Mouse (Mus musculus): ENCODE measurements at regions not wholly inside any gene's neighbourhood (a gene's known extent, or its start where the extent isn't known, plus 50 kb on each side); places are given as distances from the start of the nearest gene placed in this dataset.

GRCm38 (mm10) chr11:38191437-38191836 is 955.7 kb upstream of the Tenm2 start:
- in situ Hi-C loops (cut with MboI; ENCODE audit: low sequenced_read_pairs in 2 of 2, unreplicated experiment in 2 of 2): no loop called here
- DNase-seq (ENCODE audit: low read depth, low spot score): no peak
- H3K9me3 ChIP-seq (ENCODE audit: control insufficient read depth, insufficient read depth, low read depth, low read length): no peaks in the 10 kb centered on the region
- H3K36me3 ChIP-seq (ENCODE audit: control insufficient read depth, insufficient read depth, low read length, poor library complexity, severe bottlenecking): no peaks in the 10 kb centered on the region
- no peak overlapping the region for H3K27ac ChIP-seq (ENCODE audit: insufficient read depth, low read depth, low read length, poor library complexity, severe bottlenecking)
- no peak for TF ChIP-seq CHD2 (IDR thresholded peaks at IDR 0.05; ENCODE audit: low read depth, low read length)
- no peak for TF ChIP-seq ZC3H11A (IDR thresholded peaks at IDR 0.05; ENCODE audit: borderline replicate concordance, low read depth, low read length)
- TF ChIP-seq MAFK (IDR thresholded peaks at IDR 0.05; ENCODE audit: insufficient read depth, low read depth, low read length): no peak
- TF ChIP-seq ZNF384 (IDR thresholded peaks at IDR 0.05; ENCODE audit: low read depth, low read length): no peak
- TF ChIP-seq HCFC1 (IDR thresholded peaks at IDR 0.05; ENCODE audit: borderline replicate concordance, insufficient read depth, low read length): no peak
- no peaks in the 10 kb centered on the region for H3K4me1 ChIP-seq (ENCODE audit: control insufficient read depth in 2 of 2, insufficient read depth in 2 of 2, low read length in 2 of 2, poor library complexity in 1 of 2)
- no peak overlapping the region for H3K4me3 ChIP-seq (ENCODE audit: insufficient read depth in 1 of 2, low read depth in 1 of 2, low read length in 2 of 2, poor library complexity in 1 of 2, severe bottlenecking in 1 of 2)
- no peak overlapping the region for H3K9ac ChIP-seq (ENCODE audit: insufficient read depth, low read depth, low read length, poor library complexity, severe bottlenecking)

- no peaks in the 10 kb centered on the region for H3K36me3 ChIP-seq (ENCODE audit: control insufficient read depth, insufficient read depth, low read length, poor library complexity, severe bottlenecking)
- no peaks in the 10 kb centered on the region for H3K9me3 ChIP-seq (ENCODE audit: control insufficient read depth, insufficient read depth, low read depth, low read length)
- H3K4me1 ChIP-seq (ENCODE audit: control insufficient read depth in 2 of 2, insufficient read depth in 2 of 2, low read length in 2 of 2, poor library complexity in 1 of 2): no peaks in the 10 kb centered on the region
- in situ Hi-C loops (cut with MboI; ENCODE audit: low sequenced_read_pairs in 2 of 2, unreplicated experiment in 2 of 2): no loop called here
- DNase-seq (ENCODE audit: low read depth, low spot score): no peak
- no peak overlapping the region for H3K4me3 ChIP-seq (ENCODE audit: insufficient read depth in 1 of 2, low read depth in 1 of 2, low read length in 2 of 2, poor library complexity in 1 of 2, severe bottlenecking in 1 of 2)
- no peak overlapping the region for H3K27ac ChIP-seq (ENCODE audit: insufficient read depth, low read depth, low read length, poor library complexity, severe bottlenecking)
- TF ChIP-seq MAFK (IDR thresholded peaks at IDR 0.05; ENCODE audit: insufficient read depth, low read depth, low read length) (no peak), ZC3H11A (IDR thresholded peaks at IDR 0.05; ENCODE audit: borderline replicate concordance, low read depth, low read length) (no peak), ZNF384 (IDR thresholded peaks at IDR 0.05; ENCODE audit: low read depth, low read length) (no peak), HCFC1 (IDR thresholded peaks at IDR 0.05; ENCODE audit: borderline replicate concordance, insufficient read depth, low read length) (no peak), CHD2 (IDR thresholded peaks at IDR 0.05; ENCODE audit: low read depth, low read length) (no peak)
- H3K9ac ChIP-seq (ENCODE audit: insufficient read depth, low read depth, low read length, poor library complexity, severe bottlenecking): no peak overlapping the region
Measured at GRCm38 (mm10) chr11:38170721-38171120, 935.0 kb upstream of the Tenm2 start.

- TF ChIP-seq MAFK (IDR thresholded peaks at IDR 0.05; ENCODE audit: insufficient read depth, low read depth, low read length) (no peak), ZNF384 (IDR thresholded peaks at IDR 0.05; ENCODE audit: low read depth, low read length) (no peak), CHD2 (IDR thresholded peaks at IDR 0.05; ENCODE audit: low read depth, low read length) (no peak), HCFC1 (IDR thresholded peaks at IDR 0.05; ENCODE audit: borderline replicate concordance, insufficient read depth, low read length) (no peak), ZC3H11A (IDR thresholded peaks at IDR 0.05; ENCODE audit: borderline replicate concordance, low read depth, low read length) (no peak)
- no peak overlapping the region for H3K27ac ChIP-seq (ENCODE audit: insufficient read depth, low read depth, low read length, poor library complexity, severe bottlenecking)
- no peak overlapping the region for H3K4me3 ChIP-seq (ENCODE audit: insufficient read depth in 1 of 2, low read depth in 1 of 2, low read length in 2 of 2, poor library complexity in 1 of 2, severe bottlenecking in 1 of 2)
- in situ Hi-C loops (cut with MboI; ENCODE audit: low sequenced_read_pairs in 2 of 2, unreplicated experiment in 2 of 2): no loop called here
- DNase-seq (ENCODE audit: low read depth, low spot score): no peak
- no peaks in the 10 kb centered on the region for H3K9me3 ChIP-seq (ENCODE audit: control insufficient read depth, insufficient read depth, low read depth, low read length)
- H3K4me1 ChIP-seq (ENCODE audit: control insufficient read depth in 2 of 2, insufficient read depth in 2 of 2, low read length in 2 of 2, poor library complexity in 1 of 2): no peaks in the 10 kb centered on the region
- no peaks in the 10 kb centered on the region for H3K36me3 ChIP-seq (ENCODE audit: control insufficient read depth, insufficient read depth, low read length, poor library complexity, severe bottlenecking)
- H3K9ac ChIP-seq (ENCODE audit: insufficient read depth, low read depth, low read length, poor library complexity, severe bottlenecking): no peak overlapping the region
Measured at GRCm38 (mm10) chr11:38158310-38158709, 922.5 kb upstream of the Tenm2 start.

GRCm38 (mm10) chr11:38156944-38157343 is 921.2 kb upstream of the Tenm2 start:
- H3K27ac ChIP-seq (ENCODE audit: insufficient read depth, low read depth, low read length, poor library complexity, severe bottlenecking): no peak overlapping the region
- no peak overlapping the region for H3K4me3 ChIP-seq (ENCODE audit: insufficient read depth in 1 of 2, low read depth in 1 of 2, low read length in 2 of 2, poor library complexity in 1 of 2, severe bottlenecking in 1 of 2)
- no peak overlapping the region for H3K9ac ChIP-seq (ENCODE audit: insufficient read depth, low read depth, low read length, poor library complexity, severe bottlenecking)
- no peaks in the 10 kb centered on the region for H3K4me1 ChIP-seq (ENCODE audit: control insufficient read depth in 2 of 2, insufficient read depth in 2 of 2, low read length in 2 of 2, poor library complexity in 1 of 2)
- H3K9me3 ChIP-seq (ENCODE audit: control insufficient read depth, insufficient read depth, low read depth, low read length): no peaks in the 10 kb centered on the region
- in situ Hi-C loops (cut with MboI; ENCODE audit: low sequenced_read_pairs in 2 of 2, unreplicated experiment in 2 of 2): no loop called here
- H3K36me3 ChIP-seq (ENCODE audit: control insufficient read depth, insufficient read depth, low read length, poor library complexity, severe bottlenecking): no peaks in the 10 kb centered on the region
- TF ChIP-seq HCFC1 (IDR thresholded peaks at IDR 0.05; ENCODE audit: borderline replicate concordance, insufficient read depth, low read length) (no peak), MAFK (IDR thresholded peaks at IDR 0.05; ENCODE audit: insufficient read depth, low read depth, low read length) (no peak), ZC3H11A (IDR thresholded peaks at IDR 0.05; ENCODE audit: borderline replicate concordance, low read depth, low read length) (no peak), CHD2 (IDR thresholded peaks at IDR 0.05; ENCODE audit: low read depth, low read length) (no peak)
- DNase-seq (ENCODE audit: low read depth, low spot score): no peak

GRCm38 (mm10) chr11:38155706-38156105 is 919.9 kb upstream of the Tenm2 start:
- Histone ChIP-seq H3K27ac (ENCODE audit: insufficient read depth, low read depth, low read length, poor library complexity, severe bottlenecking) (no peak overlapping the region), H3K4me1 (ENCODE audit: control insufficient read depth in 2 of 2, insufficient read depth in 2 of 2, low read length in 2 of 2, poor library complexity in 1 of 2) (no peaks in the 10 kb centered on the region), H3K9me3 (ENCODE audit: control insufficient read depth, insufficient read depth, low read depth, low read length) (no peaks in the 10 kb centered on the region), H3K36me3 (ENCODE audit: control insufficient read depth, insufficient read depth, low read length, poor library complexity, severe bottlenecking) (no peaks in the 10 kb centered on the region), H3K9ac (ENCODE audit: insufficient read depth, low read depth, low read length, poor library complexity, severe bottlenecking) (no peak overlapping the region), H3K4me3 (ENCODE audit: insufficient read depth in 1 of 2, low read depth in 1 of 2, low read length in 2 of 2, poor library complexity in 1 of 2, severe bottlenecking in 1 of 2) (no peak overlapping the region)
- in situ Hi-C loops (cut with MboI; ENCODE audit: low sequenced_read_pairs in 2 of 2, unreplicated experiment in 2 of 2): no loop called here
- TF ChIP-seq ZC3H11A (IDR thresholded peaks at IDR 0.05; ENCODE audit: borderline replicate concordance, low read depth, low read length) (no peak), HCFC1 (IDR thresholded peaks at IDR 0.05; ENCODE audit: borderline replicate concordance, insufficient read depth, low read length) (no peak), ZNF384 (IDR thresholded peaks at IDR 0.05; ENCODE audit: low read depth, low read length) (no peak), CHD2 (IDR thresholded peaks at IDR 0.05; ENCODE audit: low read depth, low read length) (no peak), MAFK (IDR thresholded peaks at IDR 0.05; ENCODE audit: insufficient read depth, low read depth, low read length) (no peak)
- no peak for DNase-seq (ENCODE audit: low read depth, low spot score)

All from ES-E14 (cell line).